Mouse (Mus musculus): ENCODE measurements around the gene Col4a2. TPM values are rescaled to one million over a fixed set of nuclear protein-coding genes. Genes with fewer than 3 reads are reported as not detected.
A peak's percentile ranks its signal among the peaks of the same experiment; 100 is the strongest.
"Not testable (repeated sequence)": the region's sequence is repeated elsewhere in the genome, so short reads cannot be mapped to it uniquely, and the experiment has no call there.

Gene Col4a2
- polyA plus RNA-seq, 1 experiment from 2014 or later: 76.7 TPM

GRCm38 (mm10) chr8:11477811-11478761, 165.5 kb downstream of the Col4a2 start, which contains the start of gene Rab20:
Gene Rab20 (minus strand): TSS chr8:11478710.
- no peak within 1 kb of the TSS for H3K27ac ChIP-seq
- peaks cover 21% of the 10 kb centered on the region for H3K4me1 ChIP-seq
- no peaks in the 10 kb centered on the region for H3K36me3 ChIP-seq
- H3K4me2 ChIP-seq (replicated peaks): peak within 1 kb of the TSS; percentile 94
- peak; percentile 84 for ATAC-seq (ENCODE audit: low FRiP score, low read depth)
- H3K27me3 ChIP-seq (replicated peaks): peaks cover 73% of the 10 kb centered on the region
- H3K9me3 ChIP-seq: no peaks in the 10 kb centered on the region
- under 1% methylated on average over 69 of the region's 69 CpGs for WGBS
- H3K4me3 ChIP-seq: peak within 1 kb of the TSS; percentile 44
- peak within 1 kb of the TSS; percentile 48 for H3K9ac ChIP-seq

GRCm38 (mm10) chr8:11478807-11479527, 166.4 kb downstream of the Col4a2 start:
- peaks cover 70% of the 10 kb centered on the region for H3K27me3 ChIP-seq (replicated peaks)
- H3K4me3 ChIP-seq: peak overlapping the region; percentile 44; the same call in 1 of the 2 replicates
- no peak overlapping the region for H3K27ac ChIP-seq
- no peaks in the 10 kb centered on the region for H3K9me3 ChIP-seq
- H3K36me3 ChIP-seq: no peaks in the 10 kb centered on the region
- no peak overlapping the region; the same call in 1 of the 2 replicates for H3K9ac ChIP-seq
- H3K4me1 ChIP-seq: peaks cover 19% of the 10 kb centered on the region
- 2% methylated on average over 23 of the region's 23 CpGs for WGBS
- ATAC-seq (ENCODE audit: low FRiP score, low read depth): no peak
- peak overlapping the region; percentile 94 for H3K4me2 ChIP-seq (replicated peaks)

DNA sequence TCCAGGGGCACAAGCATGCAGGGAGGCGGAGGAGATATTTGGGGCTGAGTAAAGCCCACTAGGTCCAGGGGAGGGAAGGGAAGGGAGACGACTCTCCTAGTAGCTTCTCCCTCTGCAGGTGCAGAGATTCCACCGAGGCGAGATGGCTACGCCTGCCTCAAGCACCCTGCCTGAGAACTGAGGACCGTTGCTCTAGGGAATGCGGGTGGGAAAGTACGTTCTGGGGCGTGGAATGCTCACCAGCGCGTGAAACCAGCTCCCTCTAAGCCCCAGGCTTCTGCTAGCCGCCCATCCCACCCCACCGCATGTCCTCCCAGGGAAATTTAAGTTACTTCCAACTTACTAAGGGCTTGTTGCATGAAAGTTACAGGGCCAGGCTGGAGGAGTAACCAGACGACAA, 167.0 kb downstream of the Col4a2 start:
- ATAC-seq (ENCODE audit: low FRiP score, low read depth): no peak
- no peak overlapping the region for H3K4me3 ChIP-seq
- H3K4me2 ChIP-seq (replicated peaks): no peak overlapping the region
- no peak overlapping the region for H3K27ac ChIP-seq
- peaks cover 19% of the 10 kb centered on the region for H3K4me1 ChIP-seq
- peaks cover 64% of the 10 kb centered on the region for H3K27me3 ChIP-seq (replicated peaks)
- no peaks in the 10 kb centered on the region for H3K36me3 ChIP-seq
- H3K9me3 ChIP-seq: no peaks in the 10 kb centered on the region
- H3K9ac ChIP-seq: no peak overlapping the region
- 6% methylated on average over 14 of the region's 14 CpGs for WGBS

DNA sequence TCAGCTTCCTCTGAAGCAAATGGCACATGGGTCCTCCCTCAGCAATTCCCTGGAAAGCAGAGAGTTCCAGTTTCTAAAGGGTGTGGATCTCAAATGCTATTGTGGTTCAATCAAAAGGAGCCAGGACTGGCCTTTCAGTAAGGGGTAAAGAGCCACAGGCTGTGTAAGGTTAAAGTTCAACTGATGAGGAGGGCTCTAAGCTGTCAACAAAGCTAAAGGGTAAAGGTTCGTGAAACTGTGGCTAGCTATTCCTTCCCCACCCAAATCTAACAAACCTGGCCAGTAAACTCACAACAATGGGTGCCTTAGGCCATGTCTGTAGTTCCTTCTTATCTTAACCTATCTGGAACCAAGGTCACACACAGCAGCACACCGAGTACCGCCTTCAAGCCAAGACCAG, 169.3 kb downstream of the Col4a2 start:
- Histone ChIP-seq H3K4me1 (peaks cover 15% of the 10 kb centered on the region), H3K4me3 (no peak overlapping the region), H3K9me3 (no peaks in the 10 kb centered on the region), H3K36me3 (no peaks in the 10 kb centered on the region), H3K27ac (no peak overlapping the region), H3K27me3 (replicated peaks) (peaks cover 42% of the 10 kb centered on the region), H3K4me2 (replicated peaks) (no peak overlapping the region), H3K9ac (no peak overlapping the region)
- WGBS: 71% methylated on average over 3 of the region's 3 CpGs
- no peak for ATAC-seq (ENCODE audit: low FRiP score, low read depth)

GRCm38 (mm10) chr8:11482537-11482936, 169.9 kb downstream of the Col4a2 start:
- Histone ChIP-seq H3K9ac (no peak overlapping the region), H3K4me2 (replicated peaks) (no peak overlapping the region), H3K9me3 (no peaks in the 10 kb centered on the region), H3K4me1 (peaks cover 11% of the 10 kb centered on the region), H3K27me3 (replicated peaks) (peaks cover 35% of the 10 kb centered on the region), H3K36me3 (no peaks in the 10 kb centered on the region), H3K27ac (no peak overlapping the region), H3K4me3 (no peak overlapping the region)
- WGBS: 75% methylated on average over 3 of the region's 3 CpGs
- ATAC-seq (ENCODE audit: low FRiP score, low read depth): no peak

DNA sequence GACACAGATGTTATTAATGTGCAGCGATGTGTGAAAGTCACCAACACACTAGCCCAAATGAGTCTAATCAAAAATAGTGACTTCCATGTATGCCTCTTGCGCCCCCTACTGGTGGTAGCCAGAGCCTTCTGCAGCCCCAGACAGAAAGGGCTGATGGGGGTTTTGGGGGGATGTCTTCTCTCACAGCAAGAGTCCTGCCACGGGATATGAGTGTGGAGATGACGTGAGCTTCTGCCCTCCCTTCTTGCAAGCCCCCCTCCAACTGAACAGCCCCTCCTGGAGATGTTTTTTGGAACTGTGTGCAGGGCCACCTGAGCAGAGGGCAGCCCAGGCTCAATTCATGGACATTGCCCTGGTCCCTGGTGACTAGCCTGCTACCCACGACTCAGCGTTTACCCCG, 173.5 kb downstream of the Col4a2 start:
- Histone ChIP-seq H3K4me2 (replicated peaks) (no peak overlapping the region), H3K27ac (no peak overlapping the region), H3K36me3 (no peaks in the 10 kb centered on the region), H3K4me3 (no peak overlapping the region), H3K27me3 (replicated peaks) (peaks cover 4% of the 10 kb centered on the region; the same call in 1 of the 2 replicates), H3K9ac (no peak overlapping the region), H3K4me1 (no peaks in the 10 kb centered on the region), H3K9me3 (no peaks in the 10 kb centered on the region)
- WGBS: 29% methylated on average over 7 of the region's 7 CpGs
- no peak for ATAC-seq (ENCODE audit: low FRiP score, low read depth)

GRCm38 (mm10) chr8:11487229-11487628, 174.6 kb downstream of the Col4a2 start:
- Histone ChIP-seq H3K4me1 (no peaks in the 10 kb centered on the region), H3K36me3 (no peaks in the 10 kb centered on the region), H3K4me2 (replicated peaks) (no peak overlapping the region), H3K27ac (no peak overlapping the region), H3K9ac (no peak overlapping the region), H3K9me3 (no peaks in the 10 kb centered on the region), H3K4me3 (no peak overlapping the region), H3K27me3 (replicated peaks) (peaks cover 4% of the 10 kb centered on the region; the same call in 1 of the 2 replicates)
- 78% methylated on average over 4 of the region's 4 CpGs for WGBS
- no peak for ATAC-seq (ENCODE audit: low FRiP score, low read depth)

DNA sequence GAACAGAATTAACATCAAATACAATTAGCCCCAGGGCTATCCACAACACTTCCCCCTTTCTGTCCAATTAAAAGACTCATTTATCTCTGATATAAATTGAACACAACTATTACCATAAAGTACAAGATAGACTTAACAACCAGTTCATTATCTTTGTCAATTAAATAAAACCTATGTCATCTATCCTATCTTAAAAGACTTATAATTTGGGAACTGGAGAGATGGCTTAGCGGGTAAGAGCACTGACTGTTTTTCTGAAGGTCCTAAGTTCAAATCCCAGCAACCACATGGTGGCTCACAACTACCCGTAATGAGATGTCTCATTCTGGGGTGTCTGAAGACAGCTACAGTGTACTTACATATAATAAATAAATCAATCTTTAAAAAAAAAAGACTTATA, 179.7 kb downstream of the Col4a2 start:
- not testable (repeated sequence) for H3K27me3 ChIP-seq (replicated peaks); H3K27ac ChIP-seq; H3K4me3 ChIP-seq; H3K4me1 ChIP-seq; H3K4me2 ChIP-seq (replicated peaks); ATAC-seq (ENCODE audit: low FRiP score, low read depth); H3K9me3 ChIP-seq; H3K9ac ChIP-seq; H3K36me3 ChIP-seq
- WGBS: 89% methylated on average over 2 of the region's 2 CpGs

GRCm38 (mm10) chr8:11497017-11497990, 184.7 kb downstream of the Col4a2 start, which contains the start of gene Naxd:
Gene Naxd (plus strand): TSS chr8:11497506.
- ATAC-seq (ENCODE audit: low FRiP score, low read depth): peak; percentile 98
- 0 out of 2 replicates have a peak within 1 kb of the TSS, but pooled peaks have one; percentile 5 for H3K27ac ChIP-seq
- peaks cover 12% of the 10 kb centered on the region; the same call in 1 of the 2 replicates for H3K4me1 ChIP-seq
- H3K36me3 ChIP-seq: peaks cover 3% of the 10 kb centered on the region; the same call in 1 of the 2 replicates
- H3K9me3 ChIP-seq: no peaks in the 10 kb centered on the region
- H3K9ac ChIP-seq: peak within 1 kb of the TSS; percentile 69
- H3K4me2 ChIP-seq (replicated peaks): peak within 1 kb of the TSS; percentile 66
- no peaks in the 10 kb centered on the region for H3K27me3 ChIP-seq (replicated peaks)
- peak within 1 kb of the TSS; percentile 71 for H3K4me3 ChIP-seq
- 3% methylated on average over 73 of the region's 73 CpGs for WGBS

- Histone ChIP-seq H3K36me3 (peaks cover 11% of the 10 kb centered on the region), H3K27ac (no peak overlapping the region)
These were observed 185.7 kb downstream of the Col4a2 start for GRCm38 (mm10) chr8:11498281-11498680.

More at GRCm38 (mm10) chr8:11498281-11498680, 185.7 kb downstream of the Col4a2 start:
- ATAC-seq (ENCODE audit: low FRiP score, low read depth): no peak
- peak overlapping the region; percentile 66 for H3K4me2 ChIP-seq (replicated peaks)
- H3K9me3 ChIP-seq: no peaks in the 10 kb centered on the region
- peak overlapping the region; percentile 71 for H3K4me3 ChIP-seq
- peaks cover 12% of the 10 kb centered on the region; the same call in 1 of the 2 replicates for H3K4me1 ChIP-seq
- 81% methylated on average over 12 of the region's 12 CpGs for WGBS
- H3K27me3 ChIP-seq (replicated peaks): no peaks in the 10 kb centered on the region
- H3K9ac ChIP-seq: no peak overlapping the region

Measured in neural tube, embryonic 12.5 days (tissue).